Mouse (Mus musculus) midbrain, embryonic 14.5 days (tissue): ENCODE data around the gene Hspa2. TPM values are rescaled to one million over a fixed set of nuclear protein-coding genes. Genes with fewer than 3 reads are reported as not detected.

ENCODE experiments used
- ATAC-seq: fragments of 200-750 bp; cut with Nextera tagmentation; 2 replicates; pipeline ENCODE4 v1.8.0; 2017; ENCODE audit warnings: moderate number of reproducible peaks, moderate library complexity; ENCODE audit not compliant: low FRiP score, low TSS enrichment
- DNase-seq: peaks from one replicate; pipeline ENCODE4 v3.0.0-alpha.2; 2015
- H3K27ac ChIP-seq: fragments of 300-500 bp; sonication (generic); replicated peaks from 2 replicates; pipeline ENCODE4 v1.5.1; 2014; ENCODE audit warnings: mild to moderate bottlenecking, low read depth, low read length, moderate library complexity
- H3K27me3 ChIP-seq: fragments of 300-500 bp; sonication (generic); 2 replicates; pipeline ENCODE4 v1.6.1; 2014; ENCODE audit warnings: low read length, control low read depth, mixed read lengths; ENCODE audit not compliant: control insufficient read depth, insufficient read depth
- H3K36me3 ChIP-seq: fragments of 300-500 bp; sonication (generic); 2 replicates; pipeline ENCODE4 v1.6.1; 2014; ENCODE audit warnings: low read length, control low read depth; ENCODE audit not compliant: control insufficient read depth, insufficient read depth
- H3K4me1 ChIP-seq: fragments of 300-500 bp; sonication (generic); 2 replicates; pipeline ENCODE4 v1.6.1; 2014; ENCODE audit warnings: mild to moderate bottlenecking, antibody characterized with exemption, low read length, control low read depth; ENCODE audit not compliant: control insufficient read depth, insufficient read depth
- H3K4me2 ChIP-seq: fragments of 300-500 bp; sonication (generic); 2 replicates; pipeline ENCODE4 v1.6.1; 2014; ENCODE audit warnings: mild to moderate bottlenecking, low read length, moderate library complexity
- H3K4me3 ChIP-seq: fragments of 300-500 bp; sonication (generic); replicated peaks from 2 replicates; pipeline ENCODE4 v1.5.1; 2014; ENCODE audit warnings: low read depth, low read length
- H3K9ac ChIP-seq: fragments of 300-500 bp; sonication (generic); replicated peaks from 2 replicates; pipeline ENCODE4 v1.6.1; 2014; ENCODE audit warnings: mild to moderate bottlenecking, low read length, moderate library complexity
- H3K9me3 ChIP-seq: fragments of 300-500 bp; sonication (generic); 2 replicates; pipeline ENCODE4 v1.6.1; 2016; ENCODE audit warnings: low read length, control low read depth, mixed read lengths; ENCODE audit not compliant: control insufficient read depth
- WGBS: fragments of 180-500 bp; shearing (Covaris S2); extraction: QIAGEN DNeasy Blood & Tissue Kit; methylation state at CpG from one replicate; pipeline ENCODE4 v1.1.7; 2014; 5-methylcytosine and 5-hydroxymethylcytosine counted together
- polyA plus RNA-seq: library from polyadenylated mRNA; unstranded; fragments of >200 nt; fragmentation: Nextera tagmentation; extraction: Ambion mirVana; gene quantifications from 2 replicates; pipeline ENCODE4 v1.2.1, GENCODE M21; 2014

Hspa2 gene
- polyA plus RNA-seq, 1 experiment from 2014 or later = 5.3 TPM

DNA sequence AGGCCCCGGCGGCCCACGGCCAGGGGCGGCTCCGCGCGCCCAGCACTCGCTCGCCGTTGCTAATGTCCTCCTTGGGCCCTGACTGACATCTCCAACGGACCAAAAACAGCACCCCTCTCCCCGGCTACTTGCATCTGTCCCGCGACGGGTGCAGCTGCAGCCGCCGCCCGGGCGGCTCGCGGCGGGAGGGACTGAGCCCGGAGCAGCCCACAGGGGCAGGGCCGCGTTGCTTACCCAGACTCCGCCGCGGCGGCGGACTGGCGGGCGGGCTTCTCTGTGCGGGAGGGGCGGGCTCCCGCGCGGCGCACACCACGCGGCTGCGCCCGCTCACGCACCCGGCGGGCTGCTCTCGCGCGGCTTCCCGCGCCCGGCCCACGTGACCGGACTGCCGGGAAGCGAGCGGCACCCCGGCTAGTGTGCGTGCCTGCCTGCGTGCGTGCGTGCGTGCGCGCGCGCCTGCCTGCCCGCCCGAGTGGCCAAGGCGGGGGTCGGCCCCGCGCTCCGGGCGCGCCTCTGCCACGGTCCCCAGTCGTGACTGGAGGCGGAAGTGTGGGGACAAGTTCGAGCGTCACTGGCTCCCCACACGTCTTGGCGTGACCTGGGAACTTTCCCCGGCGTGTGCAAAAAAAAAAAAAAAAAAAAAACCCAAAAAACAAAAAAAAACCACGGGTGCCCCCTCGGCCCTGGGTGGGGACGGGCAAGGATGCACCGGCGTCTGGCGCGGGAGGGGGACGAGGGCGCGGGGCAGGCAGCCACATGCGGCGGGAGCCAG, 34.6 kb upstream of the Hspa2 start, which contains the start of gene Zbtb25:
TSS of gene Zbtb25 (minus strand) at position 397 of the 772 bp plus-strand sequence.
- peak within 1 kb of the TSS; percentile 99 for H3K9ac ChIP-seq
- no peaks in the 10 kb centered on the region for H3K27me3 ChIP-seq
- WGBS = under 1% methylated on average over 91 of the region's 96 CpGs
- peak within 1 kb of the TSS; percentile 98 for H3K27ac ChIP-seq
- H3K4me3 ChIP-seq = peak within 1 kb of the TSS; percentile 92
- H3K36me3 ChIP-seq = no peaks in the 10 kb centered on the region
- DNase-seq (peak; percentile 98), ATAC-seq (peak; percentile 88)
- peak within 1 kb of the TSS; percentile 88 for H3K4me2 ChIP-seq
- H3K9me3 ChIP-seq = no peaks in the 10 kb centered on the region
- H3K4me1 ChIP-seq = peaks cover 24% of the 10 kb centered on the region

DNA sequence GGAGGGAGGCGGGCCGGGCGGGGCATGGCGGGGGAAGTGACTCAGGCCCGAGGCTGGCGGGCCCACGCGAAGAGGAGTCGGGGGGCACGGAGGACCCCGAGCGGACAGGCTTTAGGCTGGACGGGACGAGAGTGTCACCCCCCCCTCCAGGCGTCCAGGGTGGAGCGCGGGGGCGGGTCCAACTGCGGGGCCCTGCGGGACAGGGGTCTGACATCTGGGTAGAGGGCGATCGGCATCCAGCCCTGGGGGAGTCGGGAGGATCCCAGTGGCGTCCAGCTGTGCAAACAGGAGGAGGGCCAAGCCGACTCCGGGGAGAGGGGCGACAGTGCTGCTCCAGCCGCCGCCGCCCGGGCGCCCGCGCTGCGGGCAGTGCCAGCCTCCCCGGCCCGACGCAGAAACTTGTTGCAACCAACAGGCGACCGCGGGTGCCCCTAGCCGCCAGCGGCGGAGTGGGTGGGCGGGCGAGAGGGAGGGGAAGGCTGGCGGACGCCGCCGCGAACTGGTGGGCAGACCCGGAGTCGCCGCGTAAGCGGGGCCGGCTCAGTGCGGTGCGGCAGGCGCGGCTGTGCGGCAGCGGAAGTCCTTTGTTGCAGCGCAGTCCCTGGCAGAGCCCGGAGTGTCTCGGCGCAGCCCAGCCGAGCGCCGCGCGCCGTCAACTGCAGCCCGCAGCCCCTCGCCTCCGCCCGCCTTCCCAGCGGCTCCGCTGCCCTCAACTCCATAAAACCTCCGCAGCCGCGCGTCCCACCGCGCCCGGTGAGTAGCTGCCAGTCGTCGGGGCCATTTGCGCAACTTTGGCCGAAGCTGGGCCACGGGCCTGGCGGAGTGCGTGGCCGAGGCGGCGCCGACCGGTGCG, 33.8 kb upstream of the Hspa2 start, which contains the start of gene Zbtb1:
TSS of gene Zbtb1 (plus strand) at position 289 of the 853 bp plus-strand sequence.
- peak within 1 kb of the TSS; percentile 99 for H3K9ac ChIP-seq
- H3K27ac ChIP-seq = peak within 1 kb of the TSS; percentile 98
- ATAC-seq (peak; percentile 57), DNase-seq (peak; percentile 85)
- H3K36me3 ChIP-seq = no peaks in the 10 kb centered on the region
- H3K9me3 ChIP-seq = no peaks in the 10 kb centered on the region
- H3K4me2 ChIP-seq = peak within 1 kb of the TSS; percentile 88
- no peaks in the 10 kb centered on the region for H3K27me3 ChIP-seq
- peak within 1 kb of the TSS; percentile 92 for H3K4me3 ChIP-seq
- under 1% methylated on average over 95 of the region's 99 CpGs for WGBS
- H3K4me1 ChIP-seq = peaks cover 24% of the 10 kb centered on the region

DNA sequence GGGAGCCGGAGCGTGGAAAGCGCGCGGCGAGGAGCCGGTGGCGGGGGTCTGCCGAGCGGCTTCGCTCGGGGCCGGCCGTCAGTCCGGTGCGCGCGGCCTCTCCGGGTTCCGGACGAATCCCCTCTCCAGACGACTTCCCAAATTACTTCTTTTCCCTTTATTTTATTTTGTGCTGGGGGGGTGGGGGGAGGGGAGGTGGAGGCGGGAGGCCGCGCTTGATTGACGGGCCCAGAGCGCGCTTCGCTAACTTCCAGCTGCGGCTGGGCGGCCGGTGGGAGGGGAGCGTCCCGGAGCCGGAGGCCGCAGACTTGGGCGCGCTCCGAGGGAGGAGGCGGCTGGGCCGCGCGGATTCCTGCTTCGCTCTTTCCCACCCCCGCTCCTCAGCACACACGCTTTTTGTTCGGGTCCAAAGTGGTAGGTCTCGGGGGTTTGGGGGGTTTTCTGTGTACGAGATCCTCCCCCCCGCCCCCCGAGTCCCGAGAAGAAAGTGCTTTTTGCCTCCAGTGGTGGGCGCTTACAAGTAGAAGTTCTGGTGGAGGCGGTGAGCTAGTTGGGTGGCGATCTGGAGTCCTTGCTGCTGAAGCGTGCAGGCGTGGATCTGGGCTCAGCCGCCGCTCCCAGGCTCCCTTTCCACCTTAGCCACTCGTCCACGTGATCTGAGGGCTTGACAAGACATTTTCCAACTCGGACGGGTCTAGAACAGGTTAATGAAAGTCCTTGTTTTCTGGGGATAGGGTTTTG, 33.0 kb upstream of the Hspa2 start:
- WGBS = under 1% methylated on average over 60 of the region's 63 CpGs
- Histone ChIP-seq H3K9me3 (no peaks in the 10 kb centered on the region), H3K4me3 (peak overlapping the region; percentile 92), H3K36me3 (no peaks in the 10 kb centered on the region), H3K27ac (peak overlapping the region; percentile 98), H3K9ac (peak overlapping the region; percentile 99), H3K4me1 (peaks cover 24% of the 10 kb centered on the region), H3K27me3 (no peaks in the 10 kb centered on the region), H3K4me2 (peak overlapping the region; percentile 88)
- peak; percentile 14; the same call in 1 of the 2 replicates for ATAC-seq
- peak; percentile 79 for DNase-seq

DNA sequence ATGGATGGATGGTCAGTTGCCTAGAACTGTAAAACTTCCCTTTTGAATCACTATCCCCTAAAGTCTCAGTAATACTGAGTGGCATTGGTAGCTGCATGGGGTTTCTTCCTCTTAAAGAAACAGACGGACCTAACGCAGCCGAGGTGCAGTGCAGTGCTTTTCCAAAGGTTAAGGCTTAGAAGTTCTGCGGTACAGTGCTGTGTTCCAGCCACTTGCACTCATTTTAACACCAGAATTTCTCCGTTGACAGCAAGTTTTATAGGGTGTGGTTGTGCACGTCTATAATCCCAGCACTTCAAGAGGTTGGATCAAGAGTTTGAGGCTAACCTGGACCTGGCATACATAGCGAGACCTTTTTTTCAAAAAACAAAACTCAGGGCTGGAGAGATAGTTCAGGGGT, 31.9 kb upstream of the Hspa2 start:
- Histone ChIP-seq H3K36me3 (no peaks in the 10 kb centered on the region), H3K4me3 (peak overlapping the region; percentile 10; the same call in 1 of the 2 replicates), H3K27ac (no peak overlapping the region), H3K9me3 (no peaks in the 10 kb centered on the region), H3K9ac (peak overlapping the region; percentile 99; the same call in 1 of the 2 replicates), H3K27me3 (no peaks in the 10 kb centered on the region), H3K4me2 (peak overlapping the region; percentile 88), H3K4me1 (peaks cover 24% of the 10 kb centered on the region)
- ATAC-seq (no peak), DNase-seq (no peak)
- 50% methylated on average over 7 of the region's 7 CpGs for WGBS

DNA sequence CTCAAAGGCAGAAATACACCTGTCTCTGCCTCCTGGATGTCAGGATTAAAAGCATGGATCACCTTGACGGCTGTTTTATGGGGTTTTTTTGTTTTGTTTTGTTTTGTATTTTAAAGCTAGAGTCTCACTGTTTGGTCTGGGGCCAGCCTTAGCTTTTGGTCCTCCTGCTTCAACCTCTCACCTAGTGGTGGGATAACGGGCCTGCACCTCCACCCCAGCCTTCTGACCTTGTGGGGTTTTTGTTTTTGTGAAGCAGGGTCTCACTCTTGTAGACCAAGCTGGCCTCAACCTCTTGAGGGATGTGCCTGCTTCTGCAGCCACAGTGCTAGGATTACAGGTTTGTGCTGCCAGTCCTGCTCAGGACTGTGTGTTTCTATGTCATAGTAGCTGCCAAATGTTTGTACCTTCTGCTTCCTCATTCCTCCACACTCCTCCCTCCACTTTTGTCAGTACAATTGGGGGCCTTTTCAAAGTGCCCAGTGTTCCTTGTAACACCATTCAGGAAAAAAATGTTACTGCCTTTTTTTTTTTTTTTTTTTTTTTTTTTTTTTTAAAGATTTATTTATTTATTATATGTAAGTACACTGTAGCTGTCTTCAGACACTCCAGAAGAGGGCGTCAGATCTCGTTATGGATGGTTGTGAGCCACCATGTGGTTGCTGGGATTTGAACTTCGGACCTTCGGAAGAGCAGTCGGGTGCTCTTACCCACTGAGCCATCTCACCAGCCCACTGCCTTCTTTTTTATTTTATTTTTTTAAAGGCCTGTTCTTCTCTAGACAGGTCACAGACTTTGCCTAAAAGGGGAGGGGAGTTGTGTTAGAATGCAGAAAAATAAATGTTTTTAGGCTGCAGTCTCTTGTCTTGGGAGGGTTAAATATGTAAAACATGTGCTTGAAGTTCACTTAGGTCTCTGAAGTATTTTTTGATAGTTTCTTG, 30.8 kb upstream of the Hspa2 start:
- Histone ChIP-seq H3K9me3 (no peaks in the 10 kb centered on the region), H3K4me1 (peaks cover 12% of the 10 kb centered on the region), H3K4me3 (no peak overlapping the region), H3K4me2 (no peak overlapping the region), H3K36me3 (no peaks in the 10 kb centered on the region), H3K9ac (no peak overlapping the region), H3K27me3 (no peaks in the 10 kb centered on the region), H3K27ac (no peak overlapping the region)
- DNase-seq (no peak), ATAC-seq (no peak)
- 76% methylated on average over 5 of the region's 7 CpGs for WGBS

DNA sequence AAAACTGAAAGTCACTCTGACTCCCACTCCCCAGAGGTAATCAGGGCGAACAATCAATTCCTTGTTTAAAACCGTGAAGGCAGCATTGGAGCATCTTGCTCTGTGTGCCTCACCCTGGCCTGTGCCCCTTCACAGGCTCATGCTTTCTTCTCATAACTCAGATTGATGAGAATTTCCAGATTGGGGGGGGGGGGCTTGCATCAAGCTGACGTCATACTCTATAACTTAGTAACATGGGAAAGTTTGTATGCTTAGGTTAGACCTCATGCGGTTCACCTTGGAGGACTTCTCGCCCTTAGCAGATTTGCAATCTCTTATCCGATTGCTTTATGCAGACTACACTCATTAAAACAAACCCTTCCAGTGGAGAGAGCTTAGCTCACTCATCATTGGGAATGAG, 30.0 kb upstream of the Hspa2 start:
- no peak overlapping the region for H3K4me3 ChIP-seq
- H3K27me3 ChIP-seq = no peaks in the 10 kb centered on the region
- no peaks in the 10 kb centered on the region for H3K36me3 ChIP-seq
- H3K9ac ChIP-seq = no peak overlapping the region
- H3K9me3 ChIP-seq = no peaks in the 10 kb centered on the region
- WGBS = 71% methylated on average over 6 of the region's 6 CpGs
- peaks cover 9% of the 10 kb centered on the region for H3K4me1 ChIP-seq
- no peak overlapping the region for H3K4me2 ChIP-seq
- ATAC-seq (no peak), DNase-seq (no peak)
- no peak overlapping the region for H3K27ac ChIP-seq

DNA sequence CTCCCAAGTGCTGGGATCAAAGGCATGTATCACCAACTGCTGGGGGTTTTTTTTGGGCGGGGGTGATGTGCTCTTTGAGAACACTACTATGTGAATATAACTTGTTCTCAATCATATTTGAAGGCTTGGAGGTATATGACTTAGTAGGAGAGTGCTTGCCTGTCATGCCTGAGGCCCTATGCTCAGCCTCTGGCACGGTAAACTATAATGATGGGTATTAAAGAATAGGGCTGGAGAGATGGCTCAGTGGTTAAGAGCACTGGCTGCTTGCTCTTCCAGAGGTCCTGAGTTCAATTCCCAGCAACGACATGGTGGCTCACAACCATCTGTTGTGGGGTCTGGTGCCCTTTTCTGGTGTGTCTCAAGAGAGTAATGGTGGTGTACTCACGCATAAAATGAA, 29.1 kb upstream of the Hspa2 start:
- H3K4me1 ChIP-seq = peaks cover 9% of the 10 kb centered on the region
- H3K27ac ChIP-seq = no peak overlapping the region
- H3K4me3 ChIP-seq = no peak overlapping the region
- no peaks in the 10 kb centered on the region for H3K36me3 ChIP-seq
- H3K4me2 ChIP-seq = no peak overlapping the region
- no peaks in the 10 kb centered on the region for H3K9me3 ChIP-seq
- no peak for ATAC-seq
- H3K9ac ChIP-seq = no peak overlapping the region
- no peak for DNase-seq
- 77% methylated on average over 4 of the region's 4 CpGs for WGBS
- no peaks in the 10 kb centered on the region for H3K27me3 ChIP-seq
